Mouse (Mus musculus): ENCODE results near the gene Olfr1450. TPM values are rescaled to one million over a fixed set of nuclear protein-coding genes. Genes with fewer than 3 reads are reported as not detected.

Gene Olfr1450
- polyA plus RNA-seq (2014; fragmentation: Illumina TruSeq; extraction: RNeasy Lipid Tissue Mini Kit (QIAGEN cat#74804); ENCODE audit: low read depth, low replicate concordance): not detected

DNA sequence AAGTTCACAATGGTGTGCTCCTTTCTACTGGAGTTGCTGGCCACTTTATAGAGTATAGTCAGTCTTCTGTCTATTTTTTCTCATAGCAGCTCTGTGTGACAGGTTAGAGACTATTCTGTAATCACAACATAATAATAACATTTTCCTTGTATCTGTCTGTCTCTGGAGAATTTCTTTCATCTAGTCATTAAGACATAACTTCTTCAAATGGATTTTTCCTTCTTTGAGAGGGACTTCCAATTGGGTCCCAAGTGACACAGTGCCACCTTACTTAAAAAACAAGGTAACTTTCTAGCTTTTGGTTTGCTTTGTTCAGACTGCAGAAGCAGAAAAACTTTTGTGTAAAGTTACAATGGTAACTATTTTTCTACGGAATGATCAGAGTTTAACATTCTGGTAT is at the start of gene Olfr1450:
Gene Olfr1450, plus strand, starts transcription at position 301 of the 400 bp plus-strand sequence.

DNA sequence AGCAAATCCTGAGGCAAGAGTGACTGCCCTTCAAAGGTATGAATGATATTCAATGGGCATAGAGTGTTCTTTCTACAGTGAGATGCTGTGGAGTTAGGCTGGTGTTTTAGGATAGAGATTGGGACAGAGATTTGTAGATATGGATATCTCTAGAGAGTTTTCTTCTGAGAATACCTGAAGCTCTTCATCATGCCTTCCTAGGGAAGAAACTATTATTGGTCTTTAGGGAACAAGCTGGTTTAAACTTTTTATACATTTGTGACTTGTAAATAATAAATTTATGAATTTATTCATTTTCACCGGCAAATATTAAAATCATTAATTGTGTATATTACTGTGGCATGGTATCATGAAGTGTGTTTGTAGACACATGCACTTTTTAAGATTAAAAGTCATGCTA is 46.4 kb upstream of the Olfr1450 start, which contains the start of gene Olfr1447:
Gene Olfr1447, minus strand, starts transcription at position 101 of the 400 bp plus-strand sequence.

DNA sequence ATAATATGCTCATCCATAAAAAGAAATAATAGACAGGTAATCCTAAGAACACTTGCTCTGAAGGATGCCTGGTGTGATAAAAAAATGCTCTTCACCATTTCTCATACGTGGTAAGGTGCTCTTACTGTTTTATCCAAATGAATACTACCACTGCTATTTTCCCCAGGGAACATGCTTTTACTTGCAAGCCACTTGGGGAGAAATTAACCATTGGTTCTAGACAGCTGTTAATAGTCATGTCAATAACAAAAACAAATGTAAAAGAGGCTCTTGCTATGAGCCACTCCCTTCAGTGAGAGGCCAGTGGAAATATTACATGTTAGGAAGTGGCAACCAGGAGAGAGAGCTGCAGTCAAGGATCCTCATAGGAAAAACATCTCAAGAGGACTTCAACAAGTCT is 25.7 kb upstream of the Olfr1450 start, which contains the start of gene Olfr1448:
Gene Olfr1448, minus strand, starts transcription at position 101 of the 400 bp plus-strand sequence.

DNA sequence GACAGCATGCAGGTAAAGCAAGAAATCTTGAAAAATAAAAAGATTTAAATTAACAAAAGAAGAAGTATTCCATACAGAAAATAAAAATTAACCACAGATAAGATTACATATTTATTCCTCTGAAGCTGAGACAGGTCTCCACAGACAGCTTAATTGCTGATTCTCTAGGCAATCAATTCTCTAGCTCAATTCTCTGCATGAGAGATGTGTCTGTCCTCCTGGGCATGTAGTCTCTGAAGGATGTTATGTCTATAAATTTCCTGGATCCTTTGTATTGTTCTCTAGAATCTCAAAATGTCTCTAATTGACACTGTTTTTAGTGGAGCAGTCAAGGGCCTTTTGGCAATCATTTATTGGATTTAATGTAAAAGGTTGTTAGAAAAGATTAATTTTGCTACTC is 19.5 kb upstream of the Olfr1450 start, which contains the start of gene Olfr1449:
Gene Olfr1449, plus strand, starts transcription at position 301 of the 400 bp plus-strand sequence.

DNA sequence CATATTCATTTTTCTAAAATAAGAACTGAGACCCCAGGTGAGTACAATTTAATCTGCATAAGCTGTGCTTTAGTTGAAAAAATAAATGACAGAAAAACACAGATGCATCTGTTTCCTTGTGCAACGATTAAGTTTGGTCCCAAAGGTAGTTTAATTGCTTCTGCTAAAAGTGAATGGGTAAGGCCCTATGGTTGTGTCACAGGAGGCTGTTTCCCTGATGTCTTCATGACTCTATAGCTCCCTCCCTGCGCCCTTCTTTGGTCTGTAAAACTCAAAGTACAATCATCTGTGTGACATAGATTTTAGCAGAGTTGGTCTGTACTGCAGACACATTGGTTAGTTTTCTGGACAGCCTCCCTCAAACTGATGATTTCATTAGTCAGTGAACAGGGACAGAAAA is 44.7 kb downstream of the Olfr1450 start, which contains the start of gene Olfr1451:
Gene Olfr1451, plus strand, starts transcription at position 301 of the 400 bp plus-strand sequence.

Other genes with a start within 250 kb of the Olfr1450 start
- gene Cntf, start 184.6 kb upstream of the Olfr1450 start, polyA plus RNA-seq (2014; fragmentation: Illumina TruSeq; extraction: RNeasy Lipid Tissue Mini Kit (QIAGEN cat#74804); ENCODE audit: low read depth, low replicate concordance): 1.2 TPM
- 88.8 TPM for gene Zfp91, start 154.1 kb upstream of the Olfr1450 start, polyA plus RNA-seq (2014; fragmentation: Illumina TruSeq; extraction: RNeasy Lipid Tissue Mini Kit (QIAGEN cat#74804); ENCODE audit: low read depth, low replicate concordance)
- gene Lpxn, start 154.1 kb upstream of the Olfr1450 start, polyA plus RNA-seq (2014; fragmentation: Illumina TruSeq; extraction: RNeasy Lipid Tissue Mini Kit (QIAGEN cat#74804); ENCODE audit: low read depth, low replicate concordance): 1.9 TPM
- not detected for gene Gm5244, start 103.6 kb upstream of the Olfr1450 start, polyA plus RNA-seq (2014; fragmentation: Illumina TruSeq; extraction: RNeasy Lipid Tissue Mini Kit (QIAGEN cat#74804); ENCODE audit: low read depth, low replicate concordance)
- not detected for gene Olfr1444, start 93.0 kb upstream of the Olfr1450 start, polyA plus RNA-seq (2014; fragmentation: Illumina TruSeq; extraction: RNeasy Lipid Tissue Mini Kit (QIAGEN cat#74804); ENCODE audit: low read depth, low replicate concordance)
- not detected for gene Olfr1445, start 66.4 kb upstream of the Olfr1450 start, polyA plus RNA-seq (2014; fragmentation: Illumina TruSeq; extraction: RNeasy Lipid Tissue Mini Kit (QIAGEN cat#74804); ENCODE audit: low read depth, low replicate concordance)
- not detected for gene Olfr1446, start 56.7 kb upstream of the Olfr1450 start, polyA plus RNA-seq (2014; fragmentation: Illumina TruSeq; extraction: RNeasy Lipid Tissue Mini Kit (QIAGEN cat#74804); ENCODE audit: low read depth, low replicate concordance)
- gene Olfr1447, start 46.5 kb upstream of the Olfr1450 start, polyA plus RNA-seq (2014; fragmentation: Illumina TruSeq; extraction: RNeasy Lipid Tissue Mini Kit (QIAGEN cat#74804); ENCODE audit: low read depth, low replicate concordance): not detected
- not detected for gene Olfr1448, start 25.8 kb upstream of the Olfr1450 start, polyA plus RNA-seq (2014; fragmentation: Illumina TruSeq; extraction: RNeasy Lipid Tissue Mini Kit (QIAGEN cat#74804); ENCODE audit: low read depth, low replicate concordance)
- gene Olfr1449, start 19.4 kb upstream of the Olfr1450 start, polyA plus RNA-seq (2014; fragmentation: Illumina TruSeq; extraction: RNeasy Lipid Tissue Mini Kit (QIAGEN cat#74804); ENCODE audit: low read depth, low replicate concordance): not detected
- gene Olfr1451, start 44.8 kb downstream of the Olfr1450 start, polyA plus RNA-seq (2014; fragmentation: Illumina TruSeq; extraction: RNeasy Lipid Tissue Mini Kit (QIAGEN cat#74804); ENCODE audit: low read depth, low replicate concordance): not detected
- not detected for gene Olfr1453, start 78.1 kb downstream of the Olfr1450 start, polyA plus RNA-seq (2014; fragmentation: Illumina TruSeq; extraction: RNeasy Lipid Tissue Mini Kit (QIAGEN cat#74804); ENCODE audit: low read depth, low replicate concordance)
- not detected for gene Olfr1454, start 110.4 kb downstream of the Olfr1450 start, polyA plus RNA-seq (2014; fragmentation: Illumina TruSeq; extraction: RNeasy Lipid Tissue Mini Kit (QIAGEN cat#74804); ENCODE audit: low read depth, low replicate concordance)
- gene Olfr1457, start 147.6 kb downstream of the Olfr1450 start, polyA plus RNA-seq (2014; fragmentation: Illumina TruSeq; extraction: RNeasy Lipid Tissue Mini Kit (QIAGEN cat#74804); ENCODE audit: low read depth, low replicate concordance): not detected
- not detected for gene Olfr1458, start 156.5 kb downstream of the Olfr1450 start, polyA plus RNA-seq (2014; fragmentation: Illumina TruSeq; extraction: RNeasy Lipid Tissue Mini Kit (QIAGEN cat#74804); ENCODE audit: low read depth, low replicate concordance)
- gene Olfr1459, start 199.3 kb downstream of the Olfr1450 start, polyA plus RNA-seq (2014; fragmentation: Illumina TruSeq; extraction: RNeasy Lipid Tissue Mini Kit (QIAGEN cat#74804); ENCODE audit: low read depth, low replicate concordance): not detected
- gene Olfr1461, start 212.7 kb downstream of the Olfr1450 start, polyA plus RNA-seq (2014; fragmentation: Illumina TruSeq; extraction: RNeasy Lipid Tissue Mini Kit (QIAGEN cat#74804); ENCODE audit: low read depth, low replicate concordance): not detected
- not detected for gene Olfr1462, start 235.5 kb downstream of the Olfr1450 start, polyA plus RNA-seq (2014; fragmentation: Illumina TruSeq; extraction: RNeasy Lipid Tissue Mini Kit (QIAGEN cat#74804); ENCODE audit: low read depth, low replicate concordance)

Data from liver, adult 10 weeks (tissue).